Mouse (Mus musculus) limb, embryonic 14.5 days (tissue): ENCODE data around the gene Knl1. TPM values are rescaled to one million over a fixed set of nuclear protein-coding genes. Genes with fewer than 3 reads are reported as not detected.
A peak's percentile ranks its signal among the peaks of the same experiment; 100 is the strongest.

Experiments
- ATAC-seq: fragments of 200-750 bp; cut with Nextera tagmentation; 2 replicates; pipeline ENCODE4 v1.8.0; 2017; ENCODE audit warnings: low read depth, moderate number of reproducible peaks, moderate TSS enrichment; ENCODE audit not compliant: low FRiP score
- DNase-seq: peaks from one replicate; pipeline ENCODE4 v3.0.0-alpha.2; 2015; ENCODE audit warnings: low spot score
- H3K27ac ChIP-seq: fragments of 300-500 bp; sonication (generic); replicated peaks from 2 replicates; pipeline ENCODE4 v1.5.1; 2014; ENCODE audit warnings: low read depth, mild to moderate bottlenecking, low read length, moderate library complexity, mixed read lengths
- H3K27me3 ChIP-seq: fragments of 300-500 bp; sonication (generic); 2 replicates; pipeline ENCODE4 v1.6.1; 2014; ENCODE audit warnings: low read length, mixed read lengths; ENCODE audit not compliant: control insufficient read depth, insufficient read depth
- H3K36me3 ChIP-seq: fragments of 300-500 bp; sonication (generic); 2 replicates; pipeline ENCODE4 v1.6.1; 2014; ENCODE audit warnings: mild to moderate bottlenecking, low read length, moderate library complexity, mixed read lengths; ENCODE audit not compliant: control insufficient read depth, insufficient read depth
- H3K4me1 ChIP-seq: fragments of 300-500 bp; sonication (generic); 2 replicates; pipeline ENCODE4 v1.6.1; 2014; ENCODE audit warnings: antibody characterized with exemption, low read length, mixed read lengths; ENCODE audit not compliant: control insufficient read depth, insufficient read depth
- H3K4me2 ChIP-seq: fragments of 300-500 bp; sonication (generic); replicated peaks from 2 replicates; pipeline ENCODE4 v1.6.1; 2014; ENCODE audit warnings: low read depth, mild to moderate bottlenecking, low read length, moderate library complexity; ENCODE audit not compliant: severe bottlenecking
- H3K4me3 ChIP-seq: fragments of 300-500 bp; sonication (generic); replicated peaks from 2 replicates; pipeline ENCODE4 v1.5.1; 2014; ENCODE audit warnings: low read length
- H3K9ac ChIP-seq: fragments of 300-500 bp; sonication (generic); 2 replicates; pipeline ENCODE4 v1.6.1; 2014; ENCODE audit warnings: mild to moderate bottlenecking, low read depth, low read length, moderate library complexity; ENCODE audit not compliant: severe bottlenecking
- H3K9me3 ChIP-seq: fragments of 300-500 bp; sonication (generic); 2 replicates; pipeline ENCODE4 v1.6.1; 2016; ENCODE audit warnings: low read length; ENCODE audit not compliant: control insufficient read depth
- POLR2A ChIP-seq: fragments of 200-500 bp; IDR thresholded peaks from 2 replicates; pipeline ENCODE4 v1.8.0; 2012; ENCODE audit warnings: inconsistent platforms, mild to moderate bottlenecking, moderate library complexity, borderline replicate concordance; ENCODE audit not compliant: insufficient read depth, insufficient read length; ENCODE audit errors: extremely low read depth
- WGBS: fragments of 180-500 bp; shearing (Covaris S2); extraction: QIAGEN DNeasy Blood & Tissue Kit; methylation state at CpG from one replicate; pipeline ENCODE4 v1.1.7; 2014; 5-methylcytosine and 5-hydroxymethylcytosine counted together
- polyA plus RNA-seq, 2 experiments: library from polyadenylated mRNA; depleted of rRNA in 1 of 2; stranded (reverse) in 1 of 2; unstranded in 1 of 2; fragments of >200 nt; fragmentation: Nextera tagmentation in 1 of 2; extraction: Ambion mirVana in 1 of 2; gene quantifications; 2 replicates each; pipeline versions ENCODE4 v1.2.1 to v1.2.3; 2012 to 2014

The Knl1 gene
- polyA plus RNA-seq (2012; rRNA removed) = 3.6 and 5.5 TPM in 2 replicates
- polyA plus RNA-seq (2014; fragmentation: Nextera tagmentation; extraction: Ambion mirVana) = 34.5 and 37.1 TPM in 2 replicates

GRCm38 (mm10) chr2:119046649-119047611 is at the start of gene Knl1:
Knl1 (plus strand) TSS chr2:119047119.
- TF ChIP-seq POLR2A = peak; percentile 45; the same call in 1 of the 2 replicates
- Histone ChIP-seq H3K36me3 (no peaks in the 10 kb centered on the region), H3K27ac (peak within 1 kb of the TSS; percentile 93), H3K4me1 (no peaks in the 10 kb centered on the region; the same call in 1 of the 2 replicates), H3K9ac (peak within 1 kb of the TSS; percentile 74), H3K4me3 (peak within 1 kb of the TSS; percentile 87), H3K27me3 (no peaks in the 10 kb centered on the region), H3K9me3 (no peaks in the 10 kb centered on the region), H3K4me2 (peak within 1 kb of the TSS; percentile 60)
- under 1% methylated on average over 64 of the region's 77 CpGs for WGBS
- peak; percentile 95 for ATAC-seq
- DNase-seq = peak; percentile 96

- Histone ChIP-seq H3K27ac (no peak overlapping the region), H3K4me3 (no peak overlapping the region), H3K27me3 (no peaks in the 10 kb centered on the region), H3K9me3 (no peaks in the 10 kb centered on the region), H3K9ac (no peak overlapping the region), H3K4me1 (no peaks in the 10 kb centered on the region), H3K4me2 (no peak overlapping the region), H3K36me3 (no peaks in the 10 kb centered on the region)
- no peak for ATAC-seq
- TF ChIP-seq POLR2A = no peak
- WGBS = 69% methylated on average over 6 of the region's 6 CpGs
- no peak for DNase-seq
Observed at GRCm38 (mm10) chr2:118998115-118998866, 48.6 kb upstream of the Knl1 start.

- Histone ChIP-seq H3K9ac (no peak overlapping the region), H3K36me3 (no peaks in the 10 kb centered on the region), H3K4me3 (no peak overlapping the region), H3K4me1 (no peaks in the 10 kb centered on the region), H3K9me3 (no peaks in the 10 kb centered on the region), H3K4me2 (no peak overlapping the region), H3K27me3 (no peaks in the 10 kb centered on the region), H3K27ac (no peak overlapping the region)
- no peak for TF ChIP-seq POLR2A
- no peak for DNase-seq
- 68% methylated on average over 3 of the region's 3 CpGs for WGBS
- ATAC-seq = no peak
Observed at GRCm38 (mm10) chr2:118999025-118999639, 47.8 kb upstream of the Knl1 start.

- WGBS = 79% methylated on average over 7 of the region's 7 CpGs
- H3K27me3 ChIP-seq = no peaks in the 10 kb centered on the region
- H3K27ac ChIP-seq = no peak overlapping the region
- no peak overlapping the region for H3K4me2 ChIP-seq
- DNase-seq (no peak), ATAC-seq (no peak)
- H3K36me3 ChIP-seq = no peaks in the 10 kb centered on the region
- no peak overlapping the region for H3K9ac ChIP-seq
- no peaks in the 10 kb centered on the region for H3K4me1 ChIP-seq
- no peak overlapping the region for H3K4me3 ChIP-seq
- TF ChIP-seq POLR2A = no peak
- no peaks in the 10 kb centered on the region for H3K9me3 ChIP-seq
Observed at GRCm38 (mm10) chr2:119006886-119007285, 40.0 kb upstream of the Knl1 start.

GRCm38 (mm10) chr2:119009376-119009775 is 37.5 kb upstream of the Knl1 start:
- no peak for DNase-seq
- TF ChIP-seq POLR2A = no peak
- H3K36me3 ChIP-seq = no peaks in the 10 kb centered on the region
- H3K27me3 ChIP-seq = no peaks in the 10 kb centered on the region
- WGBS = 87% methylated on average over 2 of the region's 2 CpGs
- no peaks in the 10 kb centered on the region for H3K9me3 ChIP-seq
- H3K4me1 ChIP-seq = no peaks in the 10 kb centered on the region
- ATAC-seq = no peak
- no peak overlapping the region for H3K4me3 ChIP-seq
- H3K4me2 ChIP-seq = no peak overlapping the region
- H3K9ac ChIP-seq = no peak overlapping the region
- no peak overlapping the region for H3K27ac ChIP-seq
